Mouse (Mus musculus) spleen, adult 2 months (tissue): ENCODE measurements around the gene Grk4. TPM values are rescaled to one million over a fixed set of nuclear protein-coding genes. Genes with fewer than 3 reads are reported as not detected.
"Not testable (repeated sequence)": the region's sequence is repeated elsewhere in the genome, so short reads cannot be mapped to it uniquely, and the experiment has no call there.

Experiments used
- DNase-seq, 2 experiments: peaks; one replicate each; pipeline versions ENCODE4 v3.0.0 to v3.0.0-alpha.2; 2012 to 2021; ENCODE audit warnings: low spot score in 2 of 2, low read depth in 1 of 2
- H3K27ac ChIP-seq: fragments of 200-500 bp; 2 replicates; pipeline ENCODE4 v1.5.1; 2012; ENCODE audit warnings: low read length, inconsistent platforms; ENCODE audit not compliant: insufficient read depth
- H3K27me3 ChIP-seq: fragments of 200-500 bp; 2 replicates; pipeline ENCODE4 v1.6.1; 2012; ENCODE audit warnings: mild to moderate bottlenecking, moderate library complexity, low read length, inconsistent platforms; ENCODE audit not compliant: control insufficient read depth, insufficient read depth
- H3K36me3 ChIP-seq: fragments of 200-500 bp; 2 replicates; pipeline ENCODE4 v1.6.1; 2012; ENCODE audit warnings: mild to moderate bottlenecking, low read length, inconsistent platforms; ENCODE audit not compliant: control insufficient read depth, insufficient read depth
- H3K4me1 ChIP-seq: fragments of 200-500 bp; 2 replicates; pipeline ENCODE4 v1.6.1; 2011; ENCODE audit warnings: inconsistent platforms; ENCODE audit not compliant: control insufficient read depth, insufficient read depth, insufficient read length
- H3K4me3 ChIP-seq: fragments of 200-500 bp; 2 replicates; pipeline ENCODE4 v1.5.1; 2011; ENCODE audit warnings: mild to moderate bottlenecking, inconsistent platforms; ENCODE audit not compliant: insufficient read depth, insufficient read length; ENCODE audit errors: extremely low read depth
- CTCF ChIP-seq: fragments of 200-500 bp; IDR thresholded peaks from 2 replicates; pipeline ENCODE4 v1.5.1; 2011; ENCODE audit warnings: mild to moderate bottlenecking, inconsistent platforms; ENCODE audit not compliant: insufficient read depth, insufficient read length, insufficient replicate concordance; ENCODE audit errors: extremely low read depth
- POLR2A ChIP-seq: fragments of 200-500 bp; IDR thresholded peaks from 2 replicates; pipeline ENCODE4 v1.6.1; 2011; ENCODE audit warnings: low read depth, low read length, inconsistent platforms
- WGBS: fragments of 180-500 bp; shearing (Covaris S2); methylation state at CpG from one replicate; pipeline ENCODE4 v1.1.7; 2018; 5-methylcytosine and 5-hydroxymethylcytosine counted together
- polyA plus RNA-seq: library from polyadenylated mRNA; depleted of rRNA; stranded (reverse); fragments of >200 nt; gene quantifications from 2 replicates; pipeline ENCODE4 v1.2.3, GENCODE M21; 2012

Gene Grk4
- polyA plus RNA-seq, 1 experiment = 1.5 TPM

DNA sequence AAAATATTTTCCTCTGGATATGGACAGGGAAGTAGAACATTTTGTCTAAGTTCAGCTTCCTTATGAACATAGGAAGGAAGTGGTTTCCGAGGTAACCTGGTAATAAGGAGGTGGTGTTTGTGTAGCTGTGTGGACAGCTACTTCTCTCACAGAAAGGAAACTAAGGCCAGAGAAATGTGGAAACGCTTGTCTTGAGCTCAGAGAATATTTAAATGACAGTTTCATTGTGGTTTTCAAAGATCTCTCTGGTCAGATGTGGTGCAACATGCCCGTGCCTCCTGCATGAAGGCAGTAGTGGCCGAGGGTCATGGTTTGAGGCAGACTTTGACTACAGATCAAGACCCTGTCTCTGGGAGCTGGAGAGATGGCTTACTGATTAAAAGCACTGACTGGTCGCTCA is 35.3 kb downstream of the Grk4 start:
- Histone ChIP-seq H3K4me3 (no peak overlapping the region), H3K27ac (no peak overlapping the region), H3K36me3 (no peaks in the 10 kb centered on the region), H3K27me3 (no peaks in the 10 kb centered on the region), H3K4me1 (no peaks in the 10 kb centered on the region; the same call in 1 of the 2 replicates)
- WGBS = 19% methylated on average over 5 of the region's 5 CpGs
- DNase-seq = no peak
- TF ChIP-seq POLR2A (no peak), CTCF (no peak)

GRCm38 (mm10) chr5:34708436-34708835 is 48.3 kb downstream of the Grk4 start:
- no peak for DNase-seq
- no peaks in the 10 kb centered on the region for H3K36me3 ChIP-seq
- no peaks in the 10 kb centered on the region for H3K27me3 ChIP-seq
- no peak overlapping the region for H3K4me3 ChIP-seq
- TF ChIP-seq CTCF (no peak), POLR2A (no peak)
- H3K27ac ChIP-seq = no peak overlapping the region
- H3K4me1 ChIP-seq = no peaks in the 10 kb centered on the region
- 97% methylated on average over 1 of the region's 1 CpGs for WGBS

DNA sequence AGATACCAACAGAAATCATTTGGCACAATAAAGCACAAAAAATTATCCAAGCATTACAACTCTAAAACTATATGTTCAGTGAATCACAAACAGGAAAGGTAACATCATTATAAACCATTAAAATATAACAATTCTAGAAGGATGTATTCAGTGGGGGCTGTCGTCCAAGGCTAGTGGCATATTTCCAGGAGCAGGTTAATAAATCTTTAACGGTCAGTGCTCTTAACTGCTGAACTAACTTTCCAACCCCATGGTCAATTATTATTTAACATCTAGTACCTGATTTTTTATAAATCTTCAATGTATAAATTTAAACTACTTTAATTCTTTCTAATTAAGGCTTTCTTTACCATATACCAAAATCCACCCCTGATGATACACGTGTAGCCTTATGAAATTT is 54.2 kb downstream of the Grk4 start:
- not testable (repeated sequence) for H3K4me3 ChIP-seq, H3K27me3 ChIP-seq, DNase-seq, H3K27ac ChIP-seq, H3K36me3 ChIP-seq, H3K4me1 ChIP-seq
- 84% methylated on average over 3 of the region's 3 CpGs for WGBS

DNA sequence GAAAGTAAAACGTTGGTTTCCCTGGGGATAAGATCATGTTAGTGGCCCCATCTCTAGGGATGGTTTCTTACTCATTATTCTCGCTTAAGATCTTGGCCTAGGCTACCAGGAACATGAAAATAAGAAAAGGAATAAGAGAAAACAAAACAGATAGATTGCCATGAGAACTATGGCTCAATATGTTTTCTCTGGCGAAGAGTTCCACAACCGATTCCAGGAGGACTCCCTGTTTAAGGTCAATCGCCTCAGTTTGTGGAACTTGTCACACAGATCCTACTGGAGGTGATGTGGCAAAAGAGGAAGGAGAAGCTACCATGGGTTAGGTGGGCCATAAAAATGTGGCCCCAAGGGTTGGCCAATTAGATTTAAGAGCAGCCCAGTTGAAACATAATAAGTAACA is 54.6 kb downstream of the Grk4 start:
- no peak overlapping the region for H3K27ac ChIP-seq
- no peaks in the 10 kb centered on the region for H3K27me3 ChIP-seq
- TF ChIP-seq CTCF = no peak
- no peak for TF ChIP-seq POLR2A
- no peak overlapping the region for H3K4me3 ChIP-seq
- WGBS = 80% methylated on average over 5 of the region's 5 CpGs
- no peak for DNase-seq
- H3K4me1 ChIP-seq = no peaks in the 10 kb centered on the region
- no peaks in the 10 kb centered on the region for H3K36me3 ChIP-seq

- H3K4me3 ChIP-seq = no peak overlapping the region
- no peak for DNase-seq
- H3K27ac ChIP-seq = no peak overlapping the region
- H3K36me3 ChIP-seq = no peaks in the 10 kb centered on the region
- H3K4me1 ChIP-seq = no peaks in the 10 kb centered on the region
- H3K27me3 ChIP-seq = no peaks in the 10 kb centered on the region
- no peak for TF ChIP-seq POLR2A
- no peak for TF ChIP-seq CTCF
These were observed 69.0 kb downstream of the Grk4 start for GRCm38 (mm10) chr5:34729141-34729540.

DNA sequence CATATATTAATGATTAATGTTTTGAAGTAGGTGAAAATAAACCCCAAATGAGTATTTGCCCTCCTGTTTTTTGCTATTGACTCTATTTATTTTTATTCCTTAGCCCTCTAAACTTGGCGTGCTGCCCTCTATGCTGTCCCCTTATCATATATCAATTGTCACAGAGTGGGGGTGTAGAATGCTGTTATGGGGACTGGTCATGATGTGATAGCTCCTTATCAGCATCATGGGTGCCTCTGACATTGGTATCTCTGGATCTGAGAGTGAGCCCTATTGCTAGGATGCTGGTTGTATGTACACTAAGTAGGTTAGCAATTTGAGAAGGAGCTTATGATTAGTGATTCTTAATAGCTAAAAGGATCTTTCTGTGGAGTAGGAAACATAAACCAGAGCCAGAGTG is 70.1 kb downstream of the Grk4 start:
- H3K4me3 ChIP-seq = no peak overlapping the region
- no peak for TF ChIP-seq POLR2A
- TF ChIP-seq CTCF = no peak
- H3K27me3 ChIP-seq = no peaks in the 10 kb centered on the region
- 85% methylated on average over 1 of the region's 1 CpGs for WGBS
- no peaks in the 10 kb centered on the region for H3K36me3 ChIP-seq
- no peak overlapping the region for H3K27ac ChIP-seq
- no peak for DNase-seq
- no peaks in the 10 kb centered on the region for H3K4me1 ChIP-seq

DNA sequence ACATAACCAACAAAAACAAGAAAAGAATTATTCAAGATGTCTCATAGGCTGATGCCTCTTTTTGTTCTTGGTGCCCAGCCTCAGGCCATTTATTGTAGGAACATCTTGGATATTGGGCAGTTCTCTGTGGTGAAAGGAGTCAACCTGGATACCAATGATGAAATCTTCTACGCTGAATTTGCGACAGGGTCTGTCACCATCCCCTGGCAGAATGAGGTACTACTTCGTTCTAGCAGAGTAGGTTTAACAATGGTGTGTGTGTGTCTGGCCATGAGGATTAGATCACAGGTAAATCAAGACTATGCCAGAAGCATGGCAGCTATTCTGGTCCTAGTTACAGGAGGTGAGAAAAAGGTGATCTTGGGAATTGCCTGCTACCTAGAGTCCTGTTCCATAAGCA is 91.3 kb downstream of the Grk4 start:
- no peak overlapping the region for H3K27ac ChIP-seq
- no peaks in the 10 kb centered on the region for H3K4me1 ChIP-seq
- no peak overlapping the region for H3K4me3 ChIP-seq
- H3K27me3 ChIP-seq = no peaks in the 10 kb centered on the region; the same call in 1 of the 2 replicates
- WGBS = 55% methylated on average over 3 of the region's 3 CpGs
- TF ChIP-seq CTCF (no peak), POLR2A (no peak)
- no peak for DNase-seq
- H3K36me3 ChIP-seq = no peaks in the 10 kb centered on the region

- 87% methylated on average over 1 of the region's 1 CpGs for WGBS
- Histone ChIP-seq H3K4me1 (peaks cover 7% of the 10 kb centered on the region; the same call in 1 of the 2 replicates), H3K4me3 (no peak overlapping the region), H3K27ac (no peak overlapping the region), H3K36me3 (no peaks in the 10 kb centered on the region), H3K27me3 (no peaks in the 10 kb centered on the region; the same call in none of the 2 replicates)
- TF ChIP-seq CTCF = no peak
- TF ChIP-seq POLR2A = no peak
- DNase-seq = no peak
These were observed 98.6 kb downstream of the Grk4 start for GRCm38 (mm10) chr5:34758762-34759161.
